Mouse (Mus musculus) cerebellum, adult 2 months (tissue): Measurements from ENCODE around the gene Lpo.

Experiments used
- CTCF ChIP-seq: fragments of 200-500 bp; IDR thresholded peaks from 2 replicates; pipeline ENCODE4 v1.5.1; 2011; ENCODE audit warnings: low read depth, mild to moderate bottlenecking, control low read depth, low read length, moderate library complexity, borderline replicate concordance; ENCODE audit not compliant: insufficient read depth
- POLR2A ChIP-seq: fragments of 200-500 bp; IDR thresholded peaks from 2 replicates; pipeline ENCODE4 v1.6.1; 2011; ENCODE audit warnings: low read length, control low read depth, borderline replicate concordance; ENCODE audit not compliant: insufficient read depth

DNA sequence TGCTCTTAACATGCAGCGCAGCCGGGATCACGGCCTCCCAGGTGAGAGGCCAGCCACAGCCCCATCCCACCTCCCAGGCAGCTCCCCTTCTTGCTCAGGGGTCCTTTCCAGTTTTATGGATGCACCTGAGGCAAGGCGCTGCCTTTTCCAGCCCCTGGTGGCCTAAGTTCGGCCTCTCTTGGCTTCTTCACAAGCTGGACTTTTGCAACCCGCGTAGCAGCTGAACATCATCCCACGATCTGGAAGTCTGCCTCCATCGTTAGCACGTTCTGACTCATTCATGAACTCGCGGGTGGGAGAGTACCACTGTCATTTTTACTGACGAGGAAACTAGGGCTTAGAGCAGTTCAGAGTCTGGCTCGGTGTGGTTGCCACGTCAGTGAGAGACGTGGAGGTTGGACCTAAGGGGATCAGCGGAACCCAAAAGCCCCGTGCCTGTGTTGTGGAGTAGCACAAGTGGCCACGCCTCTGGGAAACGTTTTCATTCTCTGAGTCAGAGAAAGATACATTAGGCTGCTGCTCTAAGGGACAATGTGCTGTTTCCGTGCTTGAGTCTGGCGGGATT, 26.3 kb downstream of the Lpo start:
- TF ChIP-seq CTCF (no peak), POLR2A (no peak)
